Mouse (Mus musculus) lung, postnatal 0 days (tissue): ENCODE data around the gene Grk4.

ENCODE experiments used
- CTCF ChIP-seq: IDR thresholded peaks from 2 replicates; pipeline ENCODE4 v1.5.1; 2016; ENCODE audit warnings: antibody characterized with exemption, mild to moderate bottlenecking
- EP300 ChIP-seq: IDR thresholded peaks from 2 replicates; pipeline ENCODE4 v1.6.1; 2016; ENCODE audit warnings: antibody characterized with exemption, mild to moderate bottlenecking, control low read depth

DNA sequence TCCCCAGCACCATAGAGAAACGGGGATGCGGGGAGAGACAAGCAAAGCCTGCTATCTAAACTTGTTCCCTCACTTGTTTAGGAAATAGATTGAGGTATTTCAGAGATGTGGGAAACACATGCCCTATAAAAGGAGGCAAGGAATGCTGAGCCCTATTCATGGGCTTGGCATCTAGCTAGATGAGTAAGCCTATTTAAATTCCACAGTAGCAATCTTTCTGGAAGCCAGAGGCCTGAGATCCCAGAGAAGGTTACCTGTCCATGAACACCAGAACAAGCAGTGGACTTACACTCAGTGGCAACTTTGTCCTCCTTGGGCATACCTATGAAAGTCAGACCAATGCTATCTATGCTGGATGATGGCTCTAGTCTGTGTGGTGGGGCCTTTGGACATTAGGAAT is 3.1 kb downstream of the Grk4 start:
- TF ChIP-seq CTCF (no peak), EP300 (no peak)
